In genomic region chr5:116180594-116180993, GRCm38 (mm10) we compare ENCODE assay signal across 22 mouse cellular contexts.
DNase-seq lines count a peak whose midpoint lies in the region; ATAC-seq lines count a peak whose summit lies in the region.
"Had no signal": no experiment of that assay in that cellular context is flagged by ENCODE, and none has a peak within 500 bp of the region (broad histone marks: within the 10 kb centered on the region; RNA-seq: fewer than 3 reads in every experiment).

No protein-coding gene starts in this region.

- H3K4me2 ChIP-seq in heart, embryonic 11.5 days = peak overlapping the region; percentile 14; the same call in 1 of the 2 replicates
- 0 out of 2 replicates have a peak overlapping the region, but pooled peaks have one; percentile 0 for H3K4me2 ChIP-seq in limb, embryonic 12.5 days
- H3K4me2 ChIP-seq: forebrain, embryonic 13.5 days; neural tube, embryonic 15.5 days had no signal

- no peaks in the 10 kb centered on the region for H3K36me3 ChIP-seq in heart, embryonic 11.5 days (ENCODE audit: control insufficient read depth, insufficient read depth, low read length)
- no peaks in the 10 kb centered on the region for H3K36me3 ChIP-seq in limb, embryonic 12.5 days
- H3K36me3 ChIP-seq: neural tube, embryonic 15.5 days had no signal

- no peak overlapping the region for H3K9ac ChIP-seq in heart, embryonic 11.5 days (ENCODE audit: low read depth, low read length)
- no peak overlapping the region for H3K9ac ChIP-seq in limb, embryonic 12.5 days (replicated peaks)
- H3K9ac ChIP-seq: forebrain, embryonic 13.5 days; neural tube, embryonic 15.5 days had no signal

- no peaks in the 10 kb centered on the region for H3K27me3 ChIP-seq in heart, embryonic 11.5 days (ENCODE audit: control insufficient read depth, insufficient read depth, low read length)
- H3K27me3 ChIP-seq in limb, embryonic 12.5 days = peaks cover 4% of the 10 kb centered on the region; the same call in 1 of the 2 replicates
- H3K27me3 ChIP-seq: CH12.LX; forebrain, embryonic 13.5 days; neural tube, embryonic 15.5 days had no signal

- DNase-seq in heart, adult 8-10 months (ENCODE audit: low spot score) = no peak
- peak; percentile 15 for DNase-seq in R1 (ENCODE audit: low read depth, low spot score)
- DNase-seq in embryo, embryonic 11 days = peak; percentile 34
- DNase-seq in thymus, postnatal 25 days = no peak
- no peak for DNase-seq in gastrocnemius, postnatal 10 days
- DNase-seq: adrenal gland, adult 2 months; cerebellum, adult 9-11 months; heart, postnatal 4 days; kidney, adult 11 months; kidney, postnatal 10 days; liver; lung, adult 18-20 months; right cerebral cortex, postnatal 4 days; thymus, postnatal 14 days had no signal

- no peak for ATAC-seq in heart, embryonic 11.5 days (replicated peaks; ENCODE audit: insufficient number of reproducible peaks, low FRiP score, low TSS enrichment)
- ATAC-seq in limb, embryonic 12.5 days (ENCODE audit: insufficient number of reproducible peaks, insufficient read depth, low FRiP score, low TSS enrichment, low read depth) = no peak
- ATAC-seq: forebrain, embryonic 13.5 days; hindbrain, embryonic 16.5 days; midbrain, embryonic 16.5 days had no signal

- no peak overlapping the region for H3K27ac ChIP-seq in heart, embryonic 11.5 days (ENCODE audit: low read depth, low read length)
- no peak overlapping the region for H3K27ac ChIP-seq in limb, embryonic 12.5 days
- H3K27ac ChIP-seq: forebrain, embryonic 13.5 days; neural tube, embryonic 15.5 days; stomach, postnatal 0 days had no signal

- H3K4me1 ChIP-seq in heart, embryonic 11.5 days (ENCODE audit: control insufficient read depth, insufficient read depth, low read length) = peaks cover 4% of the 10 kb centered on the region; the same call in 1 of the 2 replicates
- 0 out of 2 replicates have a peak, but pooled peaks cover 4% of the 10 kb centered on the region for H3K4me1 ChIP-seq in limb, embryonic 12.5 days (replicated peaks)
- H3K4me1 ChIP-seq: neural tube, embryonic 15.5 days had no signal

- no peak overlapping the region for H3K4me3 ChIP-seq in heart, embryonic 11.5 days (ENCODE audit: low read depth, low read length)
- no peak overlapping the region for H3K4me3 ChIP-seq in limb, embryonic 12.5 days (replicated peaks)
- H3K4me3 ChIP-seq: forebrain, embryonic 13.5 days; neural tube, embryonic 15.5 days had no signal

- no peaks in the 10 kb centered on the region for H3K9me3 ChIP-seq in heart, embryonic 11.5 days (replicated peaks; ENCODE audit: control insufficient read depth, low read length)
- no peaks in the 10 kb centered on the region for H3K9me3 ChIP-seq in limb, embryonic 12.5 days
- H3K9me3 ChIP-seq: forebrain, embryonic 13.5 days; neural tube, embryonic 15.5 days had no signal

- WGBS in heart, embryonic 11.5 days (ENCODE audit: insufficient replicate concordance) = 9% methylated on average over 13 of the region's 13 CpGs
- WGBS in limb, embryonic 12.5 days = 13% methylated on average over 13 of the region's 13 CpGs

Comparison
In these comparisons a context has a peak if more than half of its experiments do, and no peak if none do; other contexts are left out.
1. DNase-seq: peak in R1 (single experiment) and embryo, embryonic 11 days (single experiment); none in heart, adult 8-10 months (single experiment), thymus, postnatal 25 days (single experiment) and gastrocnemius, postnatal 10 days (single experiment).